Mouse (Mus musculus) bone marrow macrophage, adult 2 months (primary cell): ENCODE data around the gene Agap1. TPM values are rescaled to one million over a fixed set of nuclear protein-coding genes. Genes with fewer than 3 reads are reported as not detected.

ENCODE experiments used
- H3K27ac ChIP-seq: 2 replicates; pipeline ENCODE4 v1.5.1; 2012; ENCODE audit warnings: low read depth, low read length; ENCODE audit not compliant: insufficient read depth
- H3K4me1 ChIP-seq: 2 replicates; pipeline ENCODE4 v1.6.1; 2012; ENCODE audit warnings: low read length; ENCODE audit not compliant: control insufficient read depth, insufficient read depth
- H3K4me3 ChIP-seq: 2 replicates; pipeline ENCODE4 v1.5.1; 2012; ENCODE audit warnings: mild to moderate bottlenecking, low read length, moderate library complexity; ENCODE audit not compliant: insufficient read depth
- CTCF ChIP-seq: IDR thresholded peaks from 2 replicates; pipeline ENCODE4 v1.5.1; 2012; ENCODE audit warnings: low read depth, mild to moderate bottlenecking, low read length, moderate library complexity
- POLR2A ChIP-seq: IDR thresholded peaks from 2 replicates; pipeline ENCODE4 v1.6.1; 2012; ENCODE audit warnings: mild to moderate bottlenecking, low read depth, low read length, borderline replicate concordance
- polyA plus RNA-seq: library from polyadenylated mRNA; stranded (reverse); fragments of >200 nt; gene quantifications from 2 replicates; pipeline ENCODE4 v1.2.4, GENCODE M21; 2012; ENCODE audit not compliant: missing spikeins, insufficient read depth, insufficient read length

Agap1 gene
- 14.8 and 15.0 TPM in 2 replicates for polyA plus RNA-seq

DNA sequence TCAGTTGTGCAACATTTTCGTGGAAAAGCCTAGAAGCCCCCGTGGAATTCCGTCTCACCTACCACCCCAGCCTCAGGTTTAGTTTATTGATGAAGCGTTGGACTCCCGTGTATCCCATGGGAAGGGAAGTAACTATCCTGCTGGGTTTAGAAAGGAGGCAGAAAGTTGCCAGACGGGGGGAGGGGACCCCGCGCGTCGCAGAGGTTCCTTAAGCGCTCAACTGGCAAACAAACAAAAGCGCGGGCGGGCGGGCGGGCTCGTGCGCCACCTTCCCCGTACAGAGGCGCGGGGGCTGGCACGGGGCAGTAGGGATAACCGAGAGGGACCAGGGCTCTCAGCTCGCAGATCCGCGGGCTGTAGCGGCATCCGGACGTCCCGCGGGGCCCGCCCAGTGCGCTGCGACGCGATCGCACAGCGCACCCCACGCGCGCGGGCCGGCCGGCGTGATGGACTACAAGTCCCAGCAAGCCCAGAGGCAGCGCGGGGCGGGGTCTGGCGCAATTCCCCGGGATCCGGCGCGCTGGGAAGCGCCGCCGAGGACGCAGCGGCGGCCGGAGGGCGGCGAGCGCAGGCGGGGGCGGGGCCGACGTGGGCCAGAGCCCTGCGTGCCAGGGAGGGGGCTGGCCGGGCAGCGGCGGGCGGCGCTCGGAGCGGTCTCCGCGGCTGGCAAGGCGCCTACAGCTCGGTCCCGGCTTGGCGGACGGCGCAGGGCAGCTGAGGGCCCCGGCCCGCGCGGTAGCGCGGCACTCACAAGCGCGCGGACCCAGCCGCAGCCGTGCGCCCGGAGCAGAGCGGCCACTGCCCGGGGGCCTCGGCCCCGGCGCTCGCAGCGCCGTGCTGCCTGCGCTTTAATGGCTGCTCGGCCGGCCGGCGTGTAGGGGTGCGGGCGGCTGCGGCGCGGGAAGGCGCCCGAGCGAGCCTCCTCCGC, at the start of gene Agap1:
Gene Agap1 (plus strand): TSS at position 611 of the 928 bp plus-strand sequence.
- Histone ChIP-seq H3K4me3 (peak within 1 kb of the TSS; percentile 73), H3K27ac (no peak within 1 kb of the TSS), H3K4me1 (peaks cover 6% of the 10 kb centered on the region; the same call in 1 of the 2 replicates)
- TF ChIP-seq CTCF (no peak), POLR2A (no peak)

DNA sequence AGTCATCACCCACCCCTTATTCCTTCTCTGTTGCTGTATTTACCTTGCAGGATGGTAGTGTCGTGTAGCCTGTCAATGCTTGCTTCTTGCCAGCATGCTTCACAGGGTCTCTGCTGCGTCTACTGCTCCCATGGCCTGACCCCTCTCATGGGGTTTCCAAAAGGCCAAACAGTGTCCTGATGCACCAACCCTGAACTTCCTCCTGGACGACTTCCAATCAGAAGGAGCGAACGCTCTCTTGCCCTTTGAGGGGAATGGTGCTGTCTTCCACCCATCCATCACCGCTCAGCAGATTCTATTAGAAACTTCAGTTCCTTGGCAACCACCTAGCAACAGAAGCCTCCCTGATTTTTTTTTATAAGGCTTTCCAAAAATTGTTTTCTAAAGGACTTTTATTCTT, 48.6 kb upstream of the Agap1 start:
- Histone ChIP-seq H3K4me3 (no peak overlapping the region), H3K4me1 (no peaks in the 10 kb centered on the region), H3K27ac (no peak overlapping the region)
- TF ChIP-seq POLR2A: no peak
- no peak for TF ChIP-seq CTCF

DNA sequence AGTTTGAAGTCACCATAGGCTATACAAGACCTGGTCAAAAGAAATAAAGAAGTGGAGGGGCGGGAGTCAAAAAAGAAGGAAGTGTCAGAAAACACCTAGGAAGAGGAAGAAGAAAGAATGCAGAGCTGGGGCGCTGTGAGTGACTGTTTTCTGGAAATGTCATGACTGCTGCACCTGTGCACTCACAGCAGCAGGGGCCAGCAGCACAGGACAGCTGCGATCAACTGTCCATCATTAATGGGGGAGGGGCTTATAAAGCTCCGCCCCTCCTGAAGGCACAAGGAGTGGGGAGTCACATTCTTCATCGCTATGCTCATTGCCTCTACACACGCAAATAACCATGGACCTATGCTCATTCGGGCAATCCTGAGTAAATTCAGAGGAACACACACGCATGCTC, 46.6 kb upstream of the Agap1 start:
- no peak for TF ChIP-seq CTCF
- TF ChIP-seq POLR2A: no peak
- Histone ChIP-seq H3K4me3 (no peak overlapping the region), H3K27ac (no peak overlapping the region), H3K4me1 (no peaks in the 10 kb centered on the region)

DNA sequence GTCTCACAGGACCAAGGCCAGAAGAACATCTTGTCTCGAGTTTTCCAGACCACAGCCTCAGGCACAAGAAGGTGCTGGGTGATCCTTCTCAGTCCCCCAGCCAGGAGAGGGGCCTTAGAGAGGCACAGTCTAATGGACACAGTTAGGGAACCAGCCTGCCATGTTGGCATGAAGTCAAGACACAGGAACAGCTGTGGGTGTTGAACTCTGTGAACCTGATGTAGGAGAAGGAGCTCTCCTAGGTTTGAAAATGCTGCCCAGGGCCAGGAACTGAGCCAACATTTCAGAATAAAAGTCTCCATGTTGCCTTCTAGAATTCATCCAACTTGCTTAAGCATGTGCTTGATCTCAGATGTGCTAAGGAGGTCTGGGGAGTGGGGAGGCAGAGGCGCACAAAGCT, 41.5 kb upstream of the Agap1 start:
- H3K27ac ChIP-seq: no peak overlapping the region
- H3K4me3 ChIP-seq: no peak overlapping the region
- no peaks in the 10 kb centered on the region for H3K4me1 ChIP-seq
- TF ChIP-seq CTCF (no peak), POLR2A (no peak)

DNA sequence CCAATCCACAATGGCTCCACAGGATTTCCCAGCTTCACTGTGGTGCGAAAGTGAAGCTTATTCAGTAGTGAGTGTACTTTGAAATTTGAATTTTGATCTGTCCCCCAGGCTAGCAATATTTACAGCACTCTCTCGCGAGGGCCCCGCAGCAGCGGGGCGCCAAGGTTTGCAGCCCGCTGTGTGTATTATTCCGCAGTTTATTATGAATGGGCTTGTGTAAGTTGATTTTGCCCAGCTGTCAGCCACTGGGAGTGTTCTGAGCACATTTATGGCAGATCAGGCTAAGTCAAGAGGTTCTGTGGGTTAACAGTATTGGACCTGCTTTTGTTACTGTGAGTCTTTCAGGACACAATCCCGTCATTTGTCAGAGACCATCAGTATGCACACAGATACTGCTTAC, 40.0 kb upstream of the Agap1 start:
- H3K4me1 ChIP-seq: no peaks in the 10 kb centered on the region
- TF ChIP-seq POLR2A (no peak), CTCF (no peak)
- no peak overlapping the region for H3K4me3 ChIP-seq
- no peak overlapping the region for H3K27ac ChIP-seq

DNA sequence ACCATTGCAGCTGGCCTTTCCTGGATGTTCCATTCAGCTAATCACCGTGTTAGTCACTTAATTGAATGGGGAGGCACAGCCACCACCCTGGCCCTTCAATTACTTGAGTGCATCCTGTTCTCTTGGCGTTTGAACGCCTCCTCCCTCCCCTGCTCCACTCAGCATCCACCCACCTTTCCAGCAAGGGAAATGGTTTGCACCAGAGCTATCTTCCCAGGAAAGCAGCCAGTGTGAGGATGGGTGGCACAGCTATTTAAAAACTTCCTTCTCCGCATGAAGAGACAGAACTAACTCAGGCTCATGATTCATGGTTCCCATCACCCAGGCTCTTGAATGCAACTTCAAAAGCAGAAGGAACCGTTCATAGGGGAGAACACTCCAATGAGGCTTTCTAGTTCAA, 37.7 kb upstream of the Agap1 start:
- Histone ChIP-seq H3K27ac (no peak overlapping the region), H3K4me1 (no peaks in the 10 kb centered on the region), H3K4me3 (no peak overlapping the region)
- no peak for TF ChIP-seq POLR2A
- TF ChIP-seq CTCF: no peak

DNA sequence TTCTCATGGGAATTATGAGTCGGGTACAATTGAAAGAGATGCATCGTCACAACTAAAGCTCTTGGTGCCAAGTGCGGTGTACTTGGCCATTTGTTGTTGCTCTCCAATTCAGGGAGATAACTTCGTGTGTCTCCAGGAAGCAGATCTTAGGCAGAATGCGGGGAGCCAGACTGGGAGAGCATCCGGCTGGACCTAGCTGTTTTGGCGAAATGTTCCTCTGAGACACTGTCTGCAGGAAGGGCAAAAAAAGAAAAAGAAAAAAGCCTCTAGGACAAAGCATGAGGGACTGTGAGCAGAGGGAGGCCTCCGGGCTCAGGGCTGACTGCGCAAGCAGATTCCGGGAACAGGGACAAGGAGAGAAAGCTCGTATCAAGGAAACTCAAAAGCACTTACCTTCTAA, 34.0 kb upstream of the Agap1 start:
- H3K4me3 ChIP-seq: no peak overlapping the region
- no peaks in the 10 kb centered on the region for H3K4me1 ChIP-seq
- TF ChIP-seq CTCF (no peak), POLR2A (no peak)
- no peak overlapping the region for H3K27ac ChIP-seq

DNA sequence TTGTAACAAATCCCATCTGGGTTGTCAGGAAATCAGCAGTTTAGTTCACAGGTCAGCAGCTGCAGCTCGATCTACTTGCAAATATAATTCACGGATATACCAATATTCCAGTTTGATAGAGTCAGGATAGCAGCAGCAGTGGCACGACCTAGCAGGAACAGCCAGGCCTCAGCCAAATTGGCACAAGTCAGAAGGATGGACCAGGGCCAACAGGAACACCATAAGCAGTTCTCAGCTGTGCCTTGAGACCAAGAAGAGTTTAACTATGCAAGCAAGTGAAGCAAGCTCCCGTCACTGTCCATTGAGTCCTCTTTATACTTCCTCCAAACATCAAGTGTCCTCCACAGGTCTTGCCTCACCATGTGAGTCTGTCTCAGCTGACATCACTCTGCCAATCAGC, 33.2 kb upstream of the Agap1 start:
- Histone ChIP-seq H3K4me3 (no peak overlapping the region), H3K27ac (no peak overlapping the region), H3K4me1 (no peaks in the 10 kb centered on the region)
- no peak for TF ChIP-seq POLR2A
- TF ChIP-seq CTCF: no peak

DNA sequence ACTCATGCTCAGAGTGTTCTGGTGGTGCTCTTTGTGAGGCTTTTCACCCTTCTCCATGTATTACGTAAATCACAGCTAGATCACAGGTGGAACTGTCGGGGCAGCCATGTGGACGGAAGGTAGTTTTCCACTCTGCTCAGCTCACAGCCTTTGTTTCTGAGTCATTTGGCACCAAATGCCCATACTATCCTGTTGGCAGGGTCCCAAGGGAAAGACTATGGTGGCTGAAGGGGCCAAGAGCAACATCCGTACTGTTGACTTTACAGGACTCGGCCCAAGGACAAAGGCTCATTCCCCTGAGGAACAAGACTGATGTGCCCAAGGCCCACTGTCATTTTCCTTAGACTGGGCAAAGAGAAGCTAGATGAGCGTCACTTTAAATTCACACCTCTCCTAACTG, 30.0 kb upstream of the Agap1 start:
- H3K27ac ChIP-seq: no peak overlapping the region
- H3K4me3 ChIP-seq: no peak overlapping the region
- H3K4me1 ChIP-seq: no peaks in the 10 kb centered on the region
- TF ChIP-seq POLR2A (no peak), CTCF (no peak)

DNA sequence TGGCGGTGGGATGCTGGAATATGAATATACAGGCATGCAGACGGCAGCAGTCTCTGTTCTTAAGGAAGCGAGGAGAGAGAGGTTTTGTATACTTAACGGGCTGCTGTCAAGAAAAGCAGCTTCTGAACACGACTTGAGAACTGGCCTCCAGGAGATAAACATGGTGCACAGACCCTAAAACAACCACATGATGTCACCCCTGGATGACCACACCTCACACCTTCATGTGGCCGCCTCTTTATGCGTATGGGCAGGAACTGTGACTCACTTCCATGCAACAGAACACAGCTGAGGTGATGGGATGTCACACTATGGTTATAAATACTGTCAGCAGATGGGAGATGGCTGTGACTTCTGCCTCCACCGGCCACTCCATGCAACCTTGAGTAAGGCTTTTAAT, 28.5 kb upstream of the Agap1 start:
- H3K4me3 ChIP-seq: no peak overlapping the region
- TF ChIP-seq POLR2A: no peak
- no peaks in the 10 kb centered on the region for H3K4me1 ChIP-seq
- H3K27ac ChIP-seq: no peak overlapping the region
